In genomic region chr4:111432417-111432816, GRCm38 (mm10) we compare ENCODE assay signal across 24 mouse cellular contexts.
"Had no signal": no experiment of that assay in that cellular context is flagged by ENCODE, and none has a peak within 500 bp of the region (broad histone marks: within the 10 kb centered on the region; RNA-seq: fewer than 3 reads in every experiment).

No protein-coding gene starts in this region.

- ATAC-seq: inflammation-experienced regulatory T-cells, adult 6 months; intestine, embryonic 15.5 days; intestine, postnatal 0 days had no signal

- H3K4me1 ChIP-seq: heart, embryonic 10.5 days; intestine, embryonic 15.5 days; limb, embryonic 10.5 days; limb, embryonic 12.5 days; liver, embryonic 13.5 days had no signal

- H3K36me3 ChIP-seq: liver, embryonic 13.5 days had no signal

- H3K9me3 ChIP-seq: heart, embryonic 10.5 days; heart, embryonic 12.5 days; hindbrain, embryonic 10.5 days; hindbrain, embryonic 12.5 days; intestine, embryonic 15.5 days; limb, embryonic 10.5 days; limb, embryonic 12.5 days; liver, embryonic 13.5 days had no signal

- DNase-seq: gastrocnemius, postnatal 14 days; gastrocnemius, postnatal 36 days; heart, postnatal 10 days; heart, postnatal 4 days; kidney, adult 18-20 months; kidney, adult 8-10 months; kidney, postnatal 10 days; kidney, postnatal 25 days; kidney, postnatal 4 days; liver; liver, embryonic 13.5 days had no signal

- H3K27ac ChIP-seq: heart, embryonic 10.5 days; hindbrain, embryonic 10.5 days; hindbrain, embryonic 12.5 days; hindbrain, embryonic 14.5 days; intestine, embryonic 15.5 days; layer of hippocampus, adult 2 months; left cerebral cortex, adult 2 months; limb, embryonic 10.5 days; limb, embryonic 12.5 days; liver, embryonic 13.5 days had no signal

- H3K9ac ChIP-seq: heart, embryonic 12.5 days; hindbrain, embryonic 12.5 days; hindbrain, embryonic 14.5 days; intestine, embryonic 15.5 days; limb, embryonic 12.5 days; liver, embryonic 13.5 days had no signal

- H3K4me2 ChIP-seq: heart, embryonic 12.5 days; hindbrain, embryonic 12.5 days; hindbrain, embryonic 14.5 days; intestine, embryonic 15.5 days; limb, embryonic 12.5 days; liver, embryonic 11.5 days; liver, embryonic 13.5 days had no signal

- H3K27me3 ChIP-seq: heart, embryonic 12.5 days; hindbrain, embryonic 12.5 days; intestine, embryonic 15.5 days; limb, embryonic 12.5 days; liver, embryonic 13.5 days had no signal

- H3K4me3 ChIP-seq: heart, embryonic 10.5 days; heart, embryonic 12.5 days; hindbrain, embryonic 10.5 days; hindbrain, embryonic 12.5 days; intestine, embryonic 15.5 days; layer of hippocampus, adult 2 months; left cerebral cortex, adult 2 months; limb, embryonic 10.5 days; limb, embryonic 12.5 days; liver, embryonic 13.5 days had no signal
